Mouse (Mus musculus) urinary bladder, postnatal 36 days (tissue): ENCODE measurements around the gene Cpped1.

ENCODE experiments used
- DNase-seq, 2 experiments: peaks; one replicate each; pipeline ENCODE4 v3.0.0; 2022; ENCODE audit warnings: low spot score in 2 of 2, mixed read lengths in 1 of 2

Cpped1 gene

GRCm38 (mm10) chr16:11772318-11772717 is 136.9 kb downstream of the Cpped1 start:
- no peak for DNase-seq

DNA sequence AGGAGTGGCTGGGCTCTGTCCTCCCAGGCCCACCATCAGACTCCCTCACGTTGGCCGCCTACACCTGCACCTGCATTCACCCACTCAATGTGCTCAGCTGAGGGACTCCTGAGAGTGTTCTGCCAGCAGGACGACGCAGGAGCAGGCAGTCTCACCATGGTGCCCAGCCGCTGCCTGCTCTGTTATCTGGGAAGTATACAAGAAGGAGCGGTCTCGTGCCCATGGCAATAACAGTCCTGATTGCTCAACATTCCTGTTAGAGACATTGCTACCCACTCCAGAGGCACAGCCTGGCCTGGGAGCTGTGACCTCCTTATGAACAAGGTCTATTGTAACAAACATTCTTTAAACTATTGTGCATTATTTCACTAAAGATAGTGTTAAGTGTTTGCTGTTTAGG is 151.3 kb downstream of the Cpped1 start:
- DNase-seq, result no peak

DNA sequence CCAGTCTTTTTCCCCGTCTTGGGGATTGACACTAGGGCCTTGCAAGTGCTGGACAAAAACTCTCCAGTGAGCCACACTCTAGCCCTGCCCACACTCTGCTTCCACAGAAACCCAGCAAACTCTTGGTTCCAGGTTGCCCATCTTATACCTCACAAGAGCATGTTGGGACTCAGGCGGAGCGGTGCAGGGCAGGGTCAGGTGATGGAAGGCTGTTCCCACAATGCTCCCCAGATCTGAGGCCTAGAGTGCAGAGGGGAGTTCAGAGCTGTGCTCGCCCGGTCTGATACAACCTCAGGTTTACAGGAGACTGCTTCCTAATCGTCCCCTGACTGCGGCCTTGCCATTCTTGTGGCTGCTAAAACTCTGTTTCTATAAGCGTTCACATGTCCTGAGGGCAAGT is 151.8 kb downstream of the Cpped1 start:
- DNase-seq, result no peak

- DNase-seq, result no peak
Observed at GRCm38 (mm10) chr16:11756598-11757245, 152.5 kb downstream of the Cpped1 start.

GRCm38 (mm10) chr16:11755281-11756066 is 153.8 kb downstream of the Cpped1 start:
- DNase-seq, result no peak

GRCm38 (mm10) chr16:11754136-11754535 is 155.1 kb downstream of the Cpped1 start:
- DNase-seq, result no peak
